Mouse (Mus musculus): Measurements from ENCODE around the gene Grap2.

- TF ChIP-seq CTCF (IDR thresholded peaks at IDR 0.05; ENCODE audit: extremely low read depth, insufficient read depth, low read length) (no peak), POLR2A (IDR thresholded peaks at IDR 0.05; ENCODE audit: extremely low read depth, insufficient read depth, low read length) (no peak)
These were observed 20.3 kb downstream of the Grap2 start for GRCm38 (mm10) chr15:80592737-80593136.
